Mouse (Mus musculus) liver, embryonic 15.5 days (tissue): ENCODE results near the gene Defa34. TPM values are rescaled to one million over a fixed set of nuclear protein-coding genes. Genes with fewer than 3 reads are reported as not detected.
"Not testable (repeated sequence)": the region's sequence is repeated elsewhere in the genome, so short reads cannot be mapped to it uniquely, and the experiment has no call there.

ENCODE experiments used
- ATAC-seq: fragments of 200-750 bp; cut with Nextera tagmentation; 2 replicates; pipeline ENCODE4 v1.8.0; 2017; ENCODE audit warnings: moderate number of reproducible peaks, mild to moderate bottlenecking, moderate library complexity; ENCODE audit not compliant: insufficient read depth
- H3K27ac ChIP-seq: fragments of 300-500 bp; sonication (generic); replicated peaks from 2 replicates; pipeline ENCODE4 v1.5.1; 2015; ENCODE audit warnings: mild to moderate bottlenecking, inconsistent platforms
- H3K27me3 ChIP-seq: fragments of 300-500 bp; sonication (generic); 2 replicates; pipeline ENCODE4 v1.6.1; 2015; ENCODE audit warnings: mild to moderate bottlenecking, inconsistent platforms
- H3K36me3 ChIP-seq: fragments of 300-500 bp; sonication (generic); replicated peaks from 2 replicates; pipeline ENCODE4 v1.6.1; 2015; ENCODE audit warnings: moderate library complexity, mild to moderate bottlenecking, inconsistent platforms
- H3K4me1 ChIP-seq: fragments of 300-500 bp; sonication (generic); replicated peaks from 2 replicates; pipeline ENCODE4 v1.6.1; 2015; ENCODE audit warnings: inconsistent platforms
- H3K4me2 ChIP-seq: fragments of 300-500 bp; sonication (generic); 2 replicates; pipeline ENCODE4 v1.6.1; 2015; ENCODE audit warnings: moderate library complexity, mild to moderate bottlenecking, inconsistent platforms
- H3K4me3 ChIP-seq: fragments of 300-500 bp; sonication (generic); replicated peaks from 2 replicates; pipeline ENCODE4 v1.5.1; 2015; ENCODE audit warnings: mild to moderate bottlenecking, inconsistent platforms
- H3K9ac ChIP-seq: fragments of 300-500 bp; sonication (generic); 2 replicates; pipeline ENCODE4 v1.6.1; 2015; ENCODE audit warnings: moderate library complexity, mild to moderate bottlenecking, inconsistent platforms
- H3K9me3 ChIP-seq: fragments of 300-500 bp; sonication (generic); replicated peaks from 2 replicates; pipeline ENCODE4 v1.6.1; 2016; ENCODE audit warnings: inconsistent platforms
- WGBS: fragments of 180-500 bp; shearing (Covaris S2); methylation state at CpG from one replicate; pipeline ENCODE4 v1.1.7; 2015; ENCODE audit warnings: mixed read lengths; ENCODE audit not compliant: insufficient replicate concordance; 5-methylcytosine and 5-hydroxymethylcytosine counted together
- polyA plus RNA-seq: library from polyadenylated mRNA; unstranded; fragments of >200 nt; fragmentation: Nextera tagmentation; extraction: Ambion mirVana; gene quantifications from 2 replicates; pipeline ENCODE4 v1.2.1, GENCODE M21; 2015

Defa34 gene
- polyA plus RNA-seq: not detected in 2 replicates

GRCm38 (mm10) chr8:21665497-21665896, at the start of gene Defa34:
Gene Defa34 (plus strand): TSS chr8:21665797.
- H3K4me2 ChIP-seq, H3K27me3 ChIP-seq, H3K9me3 ChIP-seq, H3K36me3 ChIP-seq, H3K9ac ChIP-seq, H3K27ac ChIP-seq, H3K4me1 ChIP-seq, H3K4me3 ChIP-seq, ATAC-seq: not testable (repeated sequence)
- WGBS: 50% methylated on average over 1 of the region's 1 CpGs

GRCm38 (mm10) chr8:21617883-21618282, 47.7 kb upstream of the Defa34 start, which contains the start of gene Defa26:
Gene Defa26 (plus strand): TSS chr8:21618183.
- 67% methylated on average over 1 of the region's 1 CpGs for WGBS
- not testable (repeated sequence) for H3K27ac ChIP-seq, H3K36me3 ChIP-seq, H3K4me3 ChIP-seq, H3K27me3 ChIP-seq, H3K9ac ChIP-seq, H3K4me1 ChIP-seq, ATAC-seq, H3K9me3 ChIP-seq, H3K4me2 ChIP-seq

- WGBS: 20% methylated on average over 1 of the region's 2 CpGs
- not testable (repeated sequence) for ATAC-seq
These were observed 10.1 kb upstream of the Defa34 start, which contains the start of gene Defa17 for GRCm38 (mm10) chr8:21655480-21655879. Gene Defa17 (plus strand): TSS chr8:21655780.

GRCm38 (mm10) chr8:21703545-21703944, 37.9 kb downstream of the Defa34 start, which contains the start of gene AY761184:
Gene AY761184 (minus strand): TSS chr8:21703645.
- WGBS: 48% methylated on average over 2 of the region's 2 CpGs
- ATAC-seq: not testable (repeated sequence)

More at GRCm38 (mm10) chr8:21655480-21655879, 10.1 kb upstream of the Defa34 start, which contains the start of gene Defa17:
- not testable (repeated sequence) for H3K9ac ChIP-seq, H3K27ac ChIP-seq, H3K4me1 ChIP-seq, H3K9me3 ChIP-seq, H3K27me3 ChIP-seq, H3K4me2 ChIP-seq, H3K4me3 ChIP-seq, H3K36me3 ChIP-seq

More at GRCm38 (mm10) chr8:21703545-21703944, 37.9 kb downstream of the Defa34 start, which contains the start of gene AY761184:
- not testable (repeated sequence) for H3K27me3 ChIP-seq, H3K9ac ChIP-seq, H3K4me1 ChIP-seq, H3K4me2 ChIP-seq, H3K36me3 ChIP-seq, H3K9me3 ChIP-seq, H3K27ac ChIP-seq, H3K4me3 ChIP-seq

Other genes with a start within 250 kb of the Defa34 start
- gene Defa36, start 238.4 kb upstream of the Defa34 start, polyA plus RNA-seq: not detected in 2 replicates
- not detected in 2 replicates for gene Gm7849, start 209.2 kb upstream of the Defa34 start, polyA plus RNA-seq
- gene Defa20, start 156.5 kb upstream of the Defa34 start, polyA plus RNA-seq: not detected in 2 replicates
- not detected in 2 replicates for gene Defa32, start 136.8 kb upstream of the Defa34 start, polyA plus RNA-seq
- gene Defa37, start 100.4 kb upstream of the Defa34 start, polyA plus RNA-seq: not detected in 2 replicates
- gene Defa28, start 82.8 kb upstream of the Defa34 start, polyA plus RNA-seq: not detected in 2 replicates
- not detected in 2 replicates for gene Gm7861, start 71.3 kb upstream of the Defa34 start, polyA plus RNA-seq
- not detected in 2 replicates for gene Defa26, start 47.6 kb upstream of the Defa34 start, polyA plus RNA-seq
- not detected in 2 replicates for gene Defa17, start 10.0 kb upstream of the Defa34 start, polyA plus RNA-seq
- gene AY761184, start 37.8 kb downstream of the Defa34 start, polyA plus RNA-seq: not detected in 2 replicates
- not detected in 2 replicates for gene Defa24, start 68.7 kb downstream of the Defa34 start, polyA plus RNA-seq
- not detected in 2 replicates for gene Defb50, start 157.7 kb downstream of the Defa34 start, polyA plus RNA-seq
- not detected in 2 replicates for gene Defb2, start 174.1 kb downstream of the Defa34 start, polyA plus RNA-seq
- gene Defb10, start 193.1 kb downstream of the Defa34 start, polyA plus RNA-seq: not detected in 2 replicates
- gene Defb9, start 219.6 kb downstream of the Defa34 start, polyA plus RNA-seq: not detected in 2 replicates
- not detected in 2 replicates for gene Defb11, start 240.6 kb downstream of the Defa34 start, polyA plus RNA-seq